Mouse (Mus musculus) liver, adult 2 months (tissue): ENCODE data around the gene Ubl7.

ENCODE experiments used
- CTCF ChIP-seq: fragments of 200-500 bp; IDR thresholded peaks from 2 replicates; pipeline ENCODE4 v1.5.1; 2011; ENCODE audit warnings: low read depth, low read length, control low read depth
- POLR2A ChIP-seq: fragments of 200-500 bp; IDR thresholded peaks from 2 replicates; pipeline ENCODE4 v1.6.1; 2011; ENCODE audit warnings: low read length, control low read depth; ENCODE audit not compliant: insufficient read depth; ENCODE audit errors: extremely low read depth

DNA sequence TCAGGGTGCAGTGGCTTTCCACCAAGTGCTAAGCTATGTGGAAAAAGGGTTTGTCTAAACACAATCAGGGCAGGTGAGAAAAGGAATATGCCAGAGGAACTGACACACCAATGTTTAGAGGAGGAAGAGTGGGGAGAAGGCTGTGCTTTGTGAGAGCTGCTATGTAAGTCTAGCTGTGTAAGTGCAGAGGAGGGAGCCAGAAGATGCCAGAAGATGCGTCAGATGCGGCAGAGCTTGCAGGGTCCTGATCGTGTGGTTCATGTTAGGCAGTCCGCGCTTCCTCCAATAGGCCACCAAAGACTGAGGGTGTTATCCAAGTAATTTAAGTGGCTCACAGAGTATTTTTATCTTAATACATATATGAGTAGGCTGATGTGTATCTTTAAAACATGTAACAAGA is 42.9 kb upstream of the Ubl7 start:
- TF ChIP-seq CTCF (no peak), POLR2A (no peak)
